Mouse (Mus musculus): ENCODE data around the gene Sco1.

GRCm38 (mm10) chr11:67099241-67099640, 46.8 kb downstream of the Sco1 start:
- TF ChIP-seq CTCF (conservative IDR thresholded peaks at IDR 0.05; ENCODE audit: insufficient read depth, insufficient read length, low read depth, low read length) (no peak), POLR2A (IDR thresholded peaks at IDR 0.05; ENCODE audit: low read depth, low read length) (no peak)
